Mouse (Mus musculus): ENCODE measurements around the gene Camk2n2. TPM values are rescaled to one million over a fixed set of nuclear protein-coding genes. Genes with fewer than 3 reads are reported as not detected.
"Not testable (repeated sequence)": the region's sequence is repeated elsewhere in the genome, so short reads cannot be mapped to it uniquely, and the experiment has no call there.

The Camk2n2 gene
- 20.8 and 23.7 TPM in 2 replicates for polyA plus RNA-seq (2015; fragmentation: Nextera tagmentation; extraction: Ambion mirVana)

- H3K9ac ChIP-seq = peak within 1 kb of the TSS; percentile 91
- no peaks in the 10 kb centered on the region for H3K9me3 ChIP-seq
- H3K36me3 ChIP-seq = peaks cover 11% of the 10 kb centered on the region
- H3K4me1 ChIP-seq (replicated peaks) = peaks cover 41% of the 10 kb centered on the region
- no peaks in the 10 kb centered on the region for H3K27me3 ChIP-seq
- ATAC-seq (ENCODE audit: low read depth) = peak; percentile 55
- H3K27ac ChIP-seq (replicated peaks) = peak within 1 kb of the TSS; percentile 97
- peak within 1 kb of the TSS; percentile 85 for H3K4me3 ChIP-seq
- peak within 1 kb of the TSS; percentile 95 for H3K4me2 ChIP-seq
- under 1% methylated on average over 74 of the region's 92 CpGs for WGBS
Observed at GRCm38 (mm10) chr16:20621191-20621990, at the start of gene Camk2n2. Gene Camk2n2, minus strand, starts transcription at chr16:20621287.

DNA sequence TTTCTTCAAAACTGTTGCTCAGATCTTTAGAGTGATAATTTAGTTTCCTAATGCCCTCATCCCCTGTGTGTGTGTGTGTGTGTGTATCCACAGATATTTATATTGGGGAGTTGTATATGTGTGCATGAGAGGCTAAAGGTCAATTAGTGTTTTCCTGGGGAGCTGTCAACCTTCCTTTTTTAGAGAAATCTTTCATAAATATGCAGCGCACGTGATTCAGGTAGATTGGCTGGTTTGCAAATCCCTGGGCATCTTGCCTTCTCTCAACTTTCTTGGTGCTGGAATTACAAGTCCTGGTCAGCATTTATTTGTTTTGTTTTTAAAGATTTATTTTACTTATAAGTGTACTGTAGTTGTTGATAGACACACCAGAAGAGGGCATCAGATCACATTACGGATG, 49.2 kb upstream of the Camk2n2 start:
- Histone ChIP-seq H3K27ac (replicated peaks) (no peak overlapping the region), H3K9me3 (no peaks in the 10 kb centered on the region), H3K27me3 (no peaks in the 10 kb centered on the region), H3K4me1 (replicated peaks) (peaks cover 25% of the 10 kb centered on the region), H3K4me2 (no peak overlapping the region), H3K4me3 (no peak overlapping the region), H3K9ac (no peak overlapping the region), H3K36me3 (peaks cover 15% of the 10 kb centered on the region)
- no peak for ATAC-seq (ENCODE audit: low read depth)
- 88% methylated on average over 3 of the region's 3 CpGs for WGBS

GRCm38 (mm10) chr16:20668013-20668412, 46.9 kb upstream of the Camk2n2 start, which contains the start of gene Eif4g1:
Gene Eif4g1, plus strand, starts transcription at chr16:20668313.
- H3K4me3 ChIP-seq; H3K9me3 ChIP-seq; ATAC-seq (ENCODE audit: low read depth); H3K9ac ChIP-seq; H3K27ac ChIP-seq (replicated peaks); H3K4me2 ChIP-seq; H3K27me3 ChIP-seq; H3K4me1 ChIP-seq (replicated peaks): not testable (repeated sequence)
- WGBS = 85% methylated on average over 3 of the region's 6 CpGs
- H3K36me3 ChIP-seq = peaks cover 26% of the 10 kb centered on the region

DNA sequence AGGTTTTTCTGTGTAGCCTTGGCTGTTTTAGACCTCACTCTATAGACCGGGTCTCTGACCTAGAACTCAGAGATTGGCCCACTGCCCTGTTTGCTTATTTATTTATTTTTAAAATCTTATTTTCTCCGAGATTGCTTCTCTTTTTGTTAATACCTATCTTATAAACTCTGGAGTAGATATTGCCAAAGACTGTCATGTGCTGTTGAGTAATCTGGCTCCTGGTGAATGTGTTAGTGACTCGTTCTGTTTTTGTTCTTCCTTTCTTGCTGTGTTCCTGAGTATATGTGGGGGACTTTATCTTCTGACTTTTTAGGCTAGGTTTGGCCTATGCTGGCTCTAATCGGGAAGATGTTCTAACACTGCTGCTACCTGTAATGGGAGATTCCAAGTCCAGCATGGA, 36.6 kb upstream of the Camk2n2 start:
- Histone ChIP-seq H3K9ac (no peak overlapping the region), H3K4me3 (no peak overlapping the region), H3K36me3 (peaks cover 83% of the 10 kb centered on the region), H3K9me3 (no peaks in the 10 kb centered on the region), H3K4me1 (replicated peaks) (peaks cover 8% of the 10 kb centered on the region), H3K27ac (replicated peaks) (no peak overlapping the region), H3K27me3 (no peaks in the 10 kb centered on the region), H3K4me2 (no peak overlapping the region)
- no peak for ATAC-seq (ENCODE audit: low read depth)
- 88% methylated on average over 4 of the region's 4 CpGs for WGBS

GRCm38 (mm10) chr16:20653315-20653714, 32.2 kb upstream of the Camk2n2 start:
- 62% methylated on average over 2 of the region's 2 CpGs for WGBS
- Histone ChIP-seq H3K27me3 (no peaks in the 10 kb centered on the region), H3K36me3 (peaks cover 40% of the 10 kb centered on the region), H3K9ac (no peak overlapping the region), H3K4me2 (peak overlapping the region; percentile 80), H3K27ac (replicated peaks) (no peak overlapping the region), H3K4me1 (replicated peaks) (peaks cover 19% of the 10 kb centered on the region), H3K9me3 (no peaks in the 10 kb centered on the region), H3K4me3 (0 out of 2 replicates have a peak overlapping the region, but pooled peaks have one; percentile 86)
- no peak for ATAC-seq (ENCODE audit: low read depth)

- WGBS = 10% methylated on average over 12 of the region's 12 CpGs
- H3K27me3 ChIP-seq = no peaks in the 10 kb centered on the region
- H3K4me2 ChIP-seq = peak overlapping the region; percentile 80
- H3K36me3 ChIP-seq = peaks cover 26% of the 10 kb centered on the region
- ATAC-seq (ENCODE audit: low read depth) = no peak
- H3K27ac ChIP-seq (replicated peaks) = peak overlapping the region; percentile 88
- peak overlapping the region; percentile 86 for H3K4me3 ChIP-seq
- peak overlapping the region; percentile 93 for H3K9ac ChIP-seq
- no peaks in the 10 kb centered on the region for H3K9me3 ChIP-seq
- H3K4me1 ChIP-seq (replicated peaks) = peaks cover 19% of the 10 kb centered on the region
Observed at GRCm38 (mm10) chr16:20651947-20652310, 30.8 kb upstream of the Camk2n2 start.

DNA sequence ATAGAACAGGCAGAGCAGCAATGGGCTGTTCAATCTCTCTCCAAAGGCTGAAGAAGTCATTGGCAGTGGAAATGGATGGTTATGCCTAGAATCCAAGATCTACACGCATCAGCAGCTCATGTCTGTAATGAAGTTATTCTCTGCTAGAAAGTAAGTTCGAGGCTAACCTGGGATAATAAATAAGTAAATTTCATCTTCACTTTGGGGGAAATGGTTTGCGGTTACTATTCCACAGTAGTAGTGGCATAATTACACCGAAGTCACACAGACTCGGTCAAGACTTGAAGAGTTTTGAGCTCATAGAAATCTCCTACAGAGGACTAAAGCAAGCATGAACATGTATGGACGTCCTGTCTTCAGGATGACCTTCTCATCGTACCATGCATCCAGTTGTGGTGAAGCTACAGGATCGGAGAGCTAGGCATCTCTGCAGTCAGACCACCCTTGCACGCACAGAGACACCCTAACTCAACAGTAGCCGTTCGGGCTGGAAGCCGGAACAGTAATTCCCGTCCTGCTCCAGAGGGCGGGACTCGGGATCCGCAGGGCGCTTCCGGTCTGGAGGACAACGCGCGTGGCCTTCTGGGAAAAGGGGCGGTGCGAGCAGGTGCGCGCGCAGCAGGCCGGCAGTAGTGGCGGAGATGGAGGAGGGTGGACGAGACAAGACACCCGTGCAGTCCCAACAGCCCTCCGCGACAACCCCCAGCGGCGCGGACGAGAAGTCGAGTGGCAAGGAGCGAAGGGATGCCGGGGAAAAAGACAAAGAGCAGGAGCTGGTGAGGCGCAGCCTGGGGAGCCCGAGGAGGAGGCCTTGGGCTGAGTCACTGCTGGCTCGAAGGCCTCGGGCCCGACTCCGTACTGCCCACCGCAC, 30.2 kb upstream of the Camk2n2 start, which contains the start of gene Psmd2:
Gene Psmd2 (plus strand): TSS at position 577 of the 871 bp plus-strand sequence.
- peak within 1 kb of the TSS; percentile 88 for H3K27ac ChIP-seq (replicated peaks)

GRCm38 (mm10) chr16:20643911-20644310, 22.8 kb upstream of the Camk2n2 start:
- H3K9ac ChIP-seq = no peak overlapping the region; the same call in 1 of the 2 replicates
- no peaks in the 10 kb centered on the region for H3K9me3 ChIP-seq
- no peak overlapping the region for H3K4me2 ChIP-seq
- 0 out of 2 replicates have a peak, but pooled peaks cover under 1% of the 10 kb centered on the region for H3K4me1 ChIP-seq (replicated peaks)
- no peak overlapping the region for H3K4me3 ChIP-seq
- H3K27me3 ChIP-seq = no peaks in the 10 kb centered on the region
- no peak overlapping the region for H3K27ac ChIP-seq (replicated peaks)
- no peaks in the 10 kb centered on the region for H3K36me3 ChIP-seq
- no peak for ATAC-seq (ENCODE audit: low read depth)
- WGBS = 87% methylated on average over 7 of the region's 7 CpGs

More for the DNA sequence above, 30.2 kb upstream of the Camk2n2 start, which contains the start of gene Psmd2:
- H3K36me3 ChIP-seq = peaks cover 20% of the 10 kb centered on the region
- peak; percentile 96 for ATAC-seq (ENCODE audit: low read depth)
- H3K4me1 ChIP-seq (replicated peaks) = peaks cover 19% of the 10 kb centered on the region
- 2% methylated on average over 46 of the region's 46 CpGs for WGBS
- H3K9ac ChIP-seq = peak within 1 kb of the TSS; percentile 93
- H3K9me3 ChIP-seq = no peaks in the 10 kb centered on the region
- peak within 1 kb of the TSS; percentile 86 for H3K4me3 ChIP-seq
- H3K4me2 ChIP-seq = peak within 1 kb of the TSS; percentile 80
- no peaks in the 10 kb centered on the region for H3K27me3 ChIP-seq

GRCm38 (mm10) chr16:20642161-20642560, 21.1 kb upstream of the Camk2n2 start:
- H3K27ac ChIP-seq (replicated peaks) = no peak overlapping the region
- H3K4me3 ChIP-seq = no peak overlapping the region
- H3K4me1 ChIP-seq (replicated peaks) = 0 out of 2 replicates have a peak, but pooled peaks cover 9% of the 10 kb centered on the region
- no peak overlapping the region for H3K4me2 ChIP-seq
- no peaks in the 10 kb centered on the region for H3K9me3 ChIP-seq
- no peaks in the 10 kb centered on the region for H3K36me3 ChIP-seq
- no peak overlapping the region for H3K9ac ChIP-seq
- H3K27me3 ChIP-seq = no peaks in the 10 kb centered on the region
- peak; percentile 37; the same call in 1 of the 2 replicates for ATAC-seq (ENCODE audit: low read depth)
- 2% methylated on average over 8 of the region's 8 CpGs for WGBS

- Histone ChIP-seq H3K4me3 (no peak overlapping the region), H3K9me3 (no peaks in the 10 kb centered on the region), H3K27me3 (no peaks in the 10 kb centered on the region), H3K4me2 (no peak overlapping the region; the same call in 1 of the 2 replicates), H3K27ac (replicated peaks) (no peak overlapping the region; the same call in none of the 2 replicates), H3K4me1 (replicated peaks) (0 out of 2 replicates have a peak, but pooled peaks cover 9% of the 10 kb centered on the region), H3K9ac (no peak overlapping the region), H3K36me3 (no peaks in the 10 kb centered on the region)
- peak; percentile 70 for ATAC-seq (ENCODE audit: low read depth)
- WGBS = 69% methylated on average over 8 of the region's 8 CpGs
Observed at GRCm38 (mm10) chr16:20638367-20638766, 17.3 kb upstream of the Camk2n2 start.

DNA sequence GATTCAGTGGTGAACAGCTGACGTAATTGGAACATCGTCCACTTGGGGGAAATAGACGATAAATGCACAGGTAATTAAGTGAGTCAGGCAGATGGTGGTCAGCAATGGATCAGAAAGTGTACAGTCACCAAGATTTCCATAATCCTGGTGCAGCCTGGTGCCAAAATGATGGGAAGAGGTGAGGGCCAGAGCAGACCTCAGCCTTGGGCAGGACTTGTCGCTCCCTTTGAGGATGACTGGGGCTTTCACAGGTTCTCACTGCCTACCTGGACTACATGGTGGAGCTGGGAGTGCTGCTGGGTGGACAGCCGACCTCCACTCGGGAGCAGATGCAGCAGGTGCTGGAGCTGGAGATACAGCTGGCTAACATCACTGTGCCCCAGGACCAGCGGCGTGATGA, 16.3 kb upstream of the Camk2n2 start:
- Histone ChIP-seq H3K27me3 (no peaks in the 10 kb centered on the region), H3K4me1 (replicated peaks) (0 out of 2 replicates have a peak, but pooled peaks cover 9% of the 10 kb centered on the region), H3K36me3 (no peaks in the 10 kb centered on the region), H3K9me3 (no peaks in the 10 kb centered on the region), H3K27ac (replicated peaks) (no peak overlapping the region), H3K4me3 (no peak overlapping the region), H3K9ac (0 out of 2 replicates have a peak overlapping the region, but pooled peaks have one; percentile 17), H3K4me2 (no peak overlapping the region)
- no peak for ATAC-seq (ENCODE audit: low read depth)
- 82% methylated on average over 8 of the region's 8 CpGs for WGBS
